Mouse (Mus musculus): ENCODE data around the gene Syt9.
"Not testable (repeated sequence)": the region's sequence is repeated elsewhere in the genome, so short reads cannot be mapped to it uniquely, and the experiment has no call there.

DNA sequence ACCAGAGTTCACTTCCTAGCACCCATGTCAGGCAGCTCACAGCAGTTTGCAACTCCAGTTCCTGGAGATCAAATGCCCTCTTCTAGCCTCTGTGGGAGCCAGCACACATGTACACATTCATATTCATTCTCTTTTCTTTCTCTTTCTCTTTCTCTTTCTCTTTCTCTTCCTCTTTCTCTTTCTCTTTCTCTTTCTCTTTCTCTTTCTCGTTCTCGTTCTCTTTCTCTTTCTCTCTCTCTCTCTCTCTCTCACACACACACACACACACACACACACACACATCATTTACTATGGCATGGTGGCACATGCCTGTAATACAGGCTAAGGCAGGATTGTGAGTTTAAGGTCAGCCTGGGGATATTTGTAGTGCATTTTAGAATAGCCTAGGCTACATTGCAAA, 115.2 kb downstream of the Syt9 start:
- TF ChIP-seq EP300, CTCF (IDR thresholded peaks at IDR 0.05): not testable (repeated sequence)

Measured in lung, postnatal 0 days (tissue).